Mouse (Mus musculus): Measurements from ENCODE around the gene Auts2. TPM values are rescaled to one million over a fixed set of nuclear protein-coding genes. Genes with fewer than 3 reads are reported as not detected.

The Auts2 gene
- polyA plus RNA-seq, 1 experiment from 2014 or later, result 71.4 TPM

DNA sequence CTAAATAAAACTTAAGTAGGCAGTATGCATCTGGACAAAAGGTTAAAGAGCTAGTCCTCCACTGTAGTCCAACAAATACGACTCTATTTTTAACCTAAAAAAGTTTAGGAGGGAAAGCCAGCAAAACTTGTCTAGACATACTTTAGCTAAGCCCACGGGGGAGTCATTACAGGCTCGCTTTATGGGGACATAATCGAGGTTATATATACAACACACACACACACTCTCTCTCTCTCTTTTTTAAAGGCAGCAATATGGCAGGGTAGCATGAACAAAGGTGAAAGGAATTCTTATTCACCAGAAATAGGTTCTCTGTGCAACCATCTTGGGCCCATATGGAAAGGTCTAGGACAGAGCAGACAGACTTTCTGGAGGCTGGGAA, 911.2 kb downstream of the Auts2 start:
- Histone ChIP-seq H3K9me3 (ENCODE audit: control insufficient read depth, low read length) (no peaks in the 10 kb centered on the region), H3K4me1 (replicated peaks; ENCODE audit: control insufficient read depth, insufficient read depth, low read length) (peaks cover 16% of the 10 kb centered on the region), H3K9ac (ENCODE audit: low read length) (no peak overlapping the region), H3K4me2 (ENCODE audit: low read depth, low read length, severe bottlenecking) (no peak overlapping the region), H3K36me3 (ENCODE audit: control insufficient read depth, insufficient read depth, low read length) (no peaks in the 10 kb centered on the region), H3K27ac (ENCODE audit: low read depth, low read length) (no peak overlapping the region; the same call in 1 of the 2 replicates), H3K4me3 (ENCODE audit: low read depth, low read length) (no peak overlapping the region), H3K27me3 (ENCODE audit: control insufficient read depth, insufficient read depth, low read length) (peaks cover 10% of the 10 kb centered on the region; the same call in 1 of the 2 replicates)
- WGBS, result 61% methylated on average over 4 of the region's 4 CpGs
- ATAC-seq (replicated peaks; ENCODE audit: low FRiP score) (no peak), DNase-seq (ENCODE audit: low spot score) (no peak)

GRCm38 (mm10) chr5:131631038-131631997, 911.8 kb downstream of the Auts2 start:
- H3K36me3 ChIP-seq (ENCODE audit: control insufficient read depth, insufficient read depth, low read length), result no peaks in the 10 kb centered on the region
- peak overlapping the region; percentile 30; the same call in 1 of the 2 replicates for H3K9ac ChIP-seq (ENCODE audit: low read length)
- H3K9me3 ChIP-seq (ENCODE audit: control insufficient read depth, low read length), result no peaks in the 10 kb centered on the region
- peaks cover 10% of the 10 kb centered on the region; the same call in 1 of the 2 replicates for H3K27me3 ChIP-seq (ENCODE audit: control insufficient read depth, insufficient read depth, low read length)
- H3K4me3 ChIP-seq (ENCODE audit: low read depth, low read length), result no peak overlapping the region
- 14% methylated on average over 12 of the region's 12 CpGs for WGBS
- peaks cover 16% of the 10 kb centered on the region for H3K4me1 ChIP-seq (replicated peaks; ENCODE audit: control insufficient read depth, insufficient read depth, low read length)
- ATAC-seq (replicated peaks; ENCODE audit: low FRiP score), result peak; percentile 70; the same call in 1 of the 2 replicates
- DNase-seq (ENCODE audit: low spot score), result peak; percentile 75
- peak overlapping the region; percentile 66 for H3K27ac ChIP-seq (ENCODE audit: low read depth, low read length)
- H3K4me2 ChIP-seq (ENCODE audit: low read depth, low read length, severe bottlenecking), result peak overlapping the region; percentile 16; the same call in 1 of the 2 replicates

- Histone ChIP-seq H3K9ac (ENCODE audit: low read length) (no peak overlapping the region; the same call in 1 of the 2 replicates), H3K36me3 (ENCODE audit: control insufficient read depth, insufficient read depth, low read length) (no peaks in the 10 kb centered on the region), H3K9me3 (ENCODE audit: control insufficient read depth, low read length) (no peaks in the 10 kb centered on the region), H3K4me2 (ENCODE audit: low read depth, low read length, severe bottlenecking) (peak overlapping the region; percentile 12; the same call in 1 of the 2 replicates), H3K4me3 (ENCODE audit: low read depth, low read length) (no peak overlapping the region), H3K27me3 (ENCODE audit: control insufficient read depth, insufficient read depth, low read length) (peaks cover 12% of the 10 kb centered on the region; the same call in 1 of the 2 replicates), H3K27ac (ENCODE audit: low read depth, low read length) (peak overlapping the region; percentile 66; the same call in 1 of the 2 replicates), H3K4me1 (replicated peaks; ENCODE audit: control insufficient read depth, insufficient read depth, low read length) (peaks cover 16% of the 10 kb centered on the region)
- 10% methylated on average over 7 of the region's 7 CpGs for WGBS
- ATAC-seq (replicated peaks; ENCODE audit: low FRiP score) (no peak), DNase-seq (ENCODE audit: low spot score) (peak; percentile 67)
Measured at GRCm38 (mm10) chr5:131630577-131630976, 912.6 kb downstream of the Auts2 start.

DNA sequence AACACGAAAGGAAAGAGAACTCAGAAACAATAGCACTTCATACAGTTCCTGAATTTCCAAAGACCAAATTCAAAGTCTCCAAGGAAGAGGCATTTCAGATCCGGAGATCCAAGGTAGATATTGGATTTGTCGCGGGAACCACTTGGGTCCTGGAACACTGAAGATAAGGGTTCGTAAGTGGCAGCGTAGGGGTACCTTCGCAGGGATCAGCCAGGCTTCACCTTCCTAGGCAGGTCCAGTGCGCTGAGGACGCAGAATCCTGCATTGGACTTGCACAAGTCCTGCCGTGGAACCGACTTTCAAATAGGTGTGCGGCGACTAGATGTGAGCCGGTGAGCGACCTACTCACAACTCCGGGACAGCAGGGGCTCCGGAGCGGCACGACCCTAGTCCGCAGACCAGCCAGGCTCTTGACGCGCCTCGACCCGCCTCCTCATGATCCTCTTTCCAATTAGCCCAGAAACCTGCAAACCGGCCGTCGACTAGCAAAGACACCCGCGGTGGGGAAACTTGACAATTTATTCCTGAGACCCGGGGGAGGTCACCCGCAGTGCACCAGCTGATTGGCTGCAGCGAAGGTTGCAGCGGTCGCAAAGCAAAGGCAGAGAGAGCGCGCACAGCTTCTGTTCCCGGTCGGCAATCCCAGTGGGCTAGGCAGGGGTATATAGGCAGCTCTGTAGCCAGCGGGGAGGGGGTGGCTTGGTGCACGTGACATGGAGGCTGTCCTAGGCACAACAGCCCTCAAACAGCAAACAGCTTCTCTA, 926.8 kb downstream of the Auts2 start:
- Histone ChIP-seq H3K4me3 (ENCODE audit: low read depth, low read length) (peak overlapping the region; percentile 31), H3K27ac (ENCODE audit: low read depth, low read length) (no peak overlapping the region; the same call in 1 of the 2 replicates), H3K27me3 (ENCODE audit: control insufficient read depth, insufficient read depth, low read length) (peaks cover 30% of the 10 kb centered on the region), H3K36me3 (ENCODE audit: control insufficient read depth, insufficient read depth, low read length) (no peaks in the 10 kb centered on the region), H3K9me3 (ENCODE audit: control insufficient read depth, low read length) (no peaks in the 10 kb centered on the region), H3K4me2 (ENCODE audit: low read depth, low read length, severe bottlenecking) (peak overlapping the region; percentile 66), H3K4me1 (replicated peaks; ENCODE audit: control insufficient read depth, insufficient read depth, low read length) (peaks cover 6% of the 10 kb centered on the region; the same call in 1 of the 2 replicates), H3K9ac (ENCODE audit: low read length) (peak overlapping the region; percentile 16; the same call in 1 of the 2 replicates)
- ATAC-seq (replicated peaks; ENCODE audit: low FRiP score) (peak; percentile 88), DNase-seq (ENCODE audit: low spot score) (peak; percentile 79)
- 1% methylated on average over 40 of the region's 40 CpGs for WGBS

DNA sequence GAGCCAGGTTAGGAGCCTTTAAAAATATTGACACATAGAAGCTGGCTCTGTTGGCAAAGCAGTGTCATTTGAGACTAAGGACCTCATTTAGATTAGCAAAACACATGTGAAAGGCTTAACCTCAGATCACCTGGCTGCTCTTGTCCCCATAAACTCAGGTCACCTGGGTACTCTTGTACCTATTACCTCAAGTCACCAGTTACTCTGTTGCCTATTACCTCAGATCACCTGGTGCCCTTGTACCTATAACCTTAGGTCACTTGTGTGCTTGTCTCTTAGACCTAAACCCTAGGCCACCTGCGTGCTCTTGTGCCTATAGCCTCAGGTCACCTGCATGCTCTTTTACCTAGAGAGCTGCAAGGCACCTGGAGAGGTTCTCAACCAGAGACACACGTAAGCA, 928.9 kb downstream of the Auts2 start:
- Histone ChIP-seq H3K4me1 (replicated peaks; ENCODE audit: control insufficient read depth, insufficient read depth, low read length) (peaks cover 6% of the 10 kb centered on the region; the same call in 1 of the 2 replicates), H3K27ac (ENCODE audit: low read depth, low read length) (no peak overlapping the region), H3K27me3 (ENCODE audit: control insufficient read depth, insufficient read depth, low read length) (peaks cover 33% of the 10 kb centered on the region), H3K9me3 (ENCODE audit: control insufficient read depth, low read length) (no peaks in the 10 kb centered on the region), H3K4me2 (ENCODE audit: low read depth, low read length, severe bottlenecking) (no peak overlapping the region), H3K36me3 (ENCODE audit: control insufficient read depth, insufficient read depth, low read length) (no peaks in the 10 kb centered on the region), H3K9ac (ENCODE audit: low read length) (no peak overlapping the region), H3K4me3 (ENCODE audit: low read depth, low read length) (no peak overlapping the region)
- 98% methylated on average over 2 of the region's 2 CpGs for WGBS
- DNase-seq (ENCODE audit: low spot score), result no peak
- ATAC-seq (replicated peaks; ENCODE audit: low FRiP score), result no peak

DNA sequence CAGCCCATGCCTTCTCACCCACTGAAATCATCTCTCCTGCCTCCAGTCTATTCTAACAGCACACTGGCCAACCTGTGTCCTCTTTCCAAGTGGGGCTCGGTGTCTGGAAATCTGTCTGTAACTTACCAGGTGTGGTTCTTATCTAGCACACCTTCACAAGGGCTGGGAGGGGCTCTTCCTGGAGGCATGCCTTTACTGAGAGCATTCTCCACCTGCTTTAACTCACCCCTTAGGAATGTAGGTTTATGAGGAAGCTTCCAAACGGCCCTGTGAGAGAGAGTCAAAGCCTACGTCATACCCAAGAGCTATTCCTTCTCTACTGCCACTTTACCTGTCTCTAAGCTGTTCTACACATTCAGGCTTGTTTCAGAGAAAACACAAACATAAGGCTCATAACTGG, 929.8 kb downstream of the Auts2 start:
- H3K4me2 ChIP-seq (ENCODE audit: low read depth, low read length, severe bottlenecking), result no peak overlapping the region
- no peaks in the 10 kb centered on the region for H3K9me3 ChIP-seq (ENCODE audit: control insufficient read depth, low read length)
- H3K27me3 ChIP-seq (ENCODE audit: control insufficient read depth, insufficient read depth, low read length), result peaks cover 29% of the 10 kb centered on the region
- WGBS, result 85% methylated on average over 3 of the region's 3 CpGs
- H3K4me1 ChIP-seq (replicated peaks; ENCODE audit: control insufficient read depth, insufficient read depth, low read length), result peaks cover 6% of the 10 kb centered on the region; the same call in 1 of the 2 replicates
- no peak overlapping the region for H3K9ac ChIP-seq (ENCODE audit: low read length)
- H3K36me3 ChIP-seq (ENCODE audit: control insufficient read depth, insufficient read depth, low read length), result no peaks in the 10 kb centered on the region
- H3K27ac ChIP-seq (ENCODE audit: low read depth, low read length), result no peak overlapping the region
- ATAC-seq (replicated peaks; ENCODE audit: low FRiP score) (no peak), DNase-seq (ENCODE audit: low spot score) (no peak)
- H3K4me3 ChIP-seq (ENCODE audit: low read depth, low read length), result no peak overlapping the region

- Histone ChIP-seq H3K9ac (ENCODE audit: low read length) (no peak overlapping the region), H3K4me2 (ENCODE audit: low read depth, low read length, severe bottlenecking) (no peak overlapping the region), H3K27me3 (ENCODE audit: control insufficient read depth, insufficient read depth, low read length) (peaks cover 19% of the 10 kb centered on the region; the same call in 1 of the 2 replicates), H3K4me1 (replicated peaks; ENCODE audit: control insufficient read depth, insufficient read depth, low read length) (no peaks in the 10 kb centered on the region; the same call in 1 of the 2 replicates), H3K4me3 (ENCODE audit: low read depth, low read length) (no peak overlapping the region), H3K9me3 (ENCODE audit: control insufficient read depth, low read length) (no peaks in the 10 kb centered on the region), H3K36me3 (ENCODE audit: control insufficient read depth, insufficient read depth, low read length) (no peaks in the 10 kb centered on the region), H3K27ac (ENCODE audit: low read depth, low read length) (no peak overlapping the region)
- DNase-seq (ENCODE audit: low spot score) (no peak), ATAC-seq (replicated peaks; ENCODE audit: low FRiP score) (no peak)
- 84% methylated on average over 10 of the region's 10 CpGs for WGBS
Measured at GRCm38 (mm10) chr5:131610702-131611101, 932.4 kb downstream of the Auts2 start.

DNA sequence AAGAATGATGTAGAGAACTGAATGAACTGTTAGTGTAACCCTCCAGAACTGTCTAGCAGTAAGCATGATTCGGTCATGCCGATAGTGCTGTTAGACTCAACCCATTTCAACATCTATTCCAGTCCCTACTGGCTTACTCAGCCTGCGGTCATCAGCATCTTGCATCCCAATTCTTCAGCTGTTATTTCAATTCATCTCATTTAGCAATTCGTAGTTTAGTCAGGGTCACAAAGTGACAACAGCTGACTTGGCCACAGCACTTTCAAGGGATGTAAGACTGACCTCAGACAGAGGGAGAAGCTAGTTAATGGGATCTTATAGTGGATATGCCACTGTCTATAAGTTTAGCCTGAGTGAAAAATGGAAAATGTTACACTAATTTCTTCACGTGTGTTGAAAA, 936.4 kb downstream of the Auts2 start:
- WGBS, result 88% methylated on average over 5 of the region's 5 CpGs
- ATAC-seq (replicated peaks; ENCODE audit: low FRiP score), result no peak
- Histone ChIP-seq H3K27ac (ENCODE audit: low read depth, low read length) (no peak overlapping the region), H3K4me1 (replicated peaks; ENCODE audit: control insufficient read depth, insufficient read depth, low read length) (peaks cover 9% of the 10 kb centered on the region), H3K4me3 (ENCODE audit: low read depth, low read length) (no peak overlapping the region), H3K27me3 (ENCODE audit: control insufficient read depth, insufficient read depth, low read length) (peaks cover 15% of the 10 kb centered on the region; the same call in 1 of the 2 replicates), H3K9me3 (ENCODE audit: control insufficient read depth, low read length) (no peaks in the 10 kb centered on the region), H3K4me2 (ENCODE audit: low read depth, low read length, severe bottlenecking) (no peak overlapping the region), H3K9ac (ENCODE audit: low read length) (no peak overlapping the region), H3K36me3 (ENCODE audit: control insufficient read depth, insufficient read depth, low read length) (no peaks in the 10 kb centered on the region)
- DNase-seq (ENCODE audit: low spot score), result no peak

All from forebrain, embryonic 11.5 days (tissue).